Mouse (Mus musculus): ENCODE results near the gene Wdr53. TPM values are rescaled to one million over a fixed set of nuclear protein-coding genes. Genes with fewer than 3 reads are reported as not detected.

Wdr53 gene
- polyA plus RNA-seq, 2 experiments, result 13.7 to 17.8 TPM

DNA sequence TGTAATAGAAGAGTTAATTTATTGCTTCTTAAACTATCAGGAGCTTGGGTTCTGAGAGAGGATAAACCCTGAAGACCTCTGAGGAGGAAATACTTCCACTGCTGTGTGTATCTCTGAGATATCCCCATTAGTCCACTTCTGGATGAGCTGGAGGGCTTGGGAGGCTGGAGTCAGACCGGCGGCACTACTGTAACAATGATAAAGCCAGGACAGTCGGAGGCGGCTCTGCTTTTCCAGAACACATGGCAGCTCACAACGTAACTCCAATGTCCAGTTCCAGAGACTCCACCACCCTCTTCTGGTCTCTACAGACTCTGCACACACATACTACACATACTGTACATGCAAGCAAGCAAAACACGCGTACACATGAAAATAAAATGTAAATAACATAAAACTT is 56.9 kb downstream of the Wdr53 start:
- Histone ChIP-seq H3K27me3 (ENCODE audit: control insufficient read depth, insufficient read depth, low read length) (no peaks in the 10 kb centered on the region), H3K4me1 (ENCODE audit: control insufficient read depth, insufficient read depth, low read length) (no peaks in the 10 kb centered on the region), H3K9ac (ENCODE audit: low read depth, low read length, severe bottlenecking) (no peak overlapping the region), H3K4me2 (replicated peaks; ENCODE audit: low read depth, low read length, severe bottlenecking) (no peak overlapping the region), H3K36me3 (ENCODE audit: control insufficient read depth, insufficient read depth, low read length) (peaks cover 22% of the 10 kb centered on the region), H3K4me3 (replicated peaks; ENCODE audit: low read length) (no peak overlapping the region), H3K27ac (replicated peaks; ENCODE audit: low read depth, low read length) (no peak overlapping the region), H3K9me3 (ENCODE audit: control insufficient read depth, low read length) (no peaks in the 10 kb centered on the region)
- TF ChIP-seq POLR2A (IDR thresholded peaks at IDR 0.05; ENCODE audit: borderline replicate concordance, extremely low read depth, insufficient read depth, insufficient read length), result no peak
- DNase-seq (ENCODE audit: low spot score) (no peak), ATAC-seq (ENCODE audit: low FRiP score, low read depth) (no peak)
- WGBS, result 93% methylated on average over 7 of the region's 7 CpGs

MicroRNAs encoded within 50 kb of the gene (microRNA counts, 519-probe panel; counts per million panel counts)
- 2,028 counts per million, percentile 27 among the panel's probes with 10 or more counts for microRNA mmu-miR-1946a

Small RNA genes within 50 kb of the gene (microRNA-seq; reads per million reads assigned to microRNA genes)
- gene Mir1946a, result not detected

Other genes starting within 250 kb of the Wdr53 start
- gene Senp5, start 243.9 kb upstream of the Wdr53 start, polyA plus RNA-seq (2012; rRNA removed), result 17.2 and 18.6 TPM in 2 replicates
- gene Senp5, start 243.9 kb upstream of the Wdr53 start, polyA plus RNA-seq (2014; fragmentation: Nextera tagmentation; extraction: Ambion mirVana), result 8.9 and 9.9 TPM in 2 replicates
- 26.5 and 28.4 TPM in 2 replicates for gene Pak2, start 167.9 kb upstream of the Wdr53 start, polyA plus RNA-seq (2012; rRNA removed)
- 35.8 and 36.1 TPM in 2 replicates for gene Pak2, start 167.9 kb upstream of the Wdr53 start, polyA plus RNA-seq (2014; fragmentation: Nextera tagmentation; extraction: Ambion mirVana)
- 71.1 and 74.9 TPM in 2 replicates for gene Pigx, start 147.5 kb upstream of the Wdr53 start, polyA plus RNA-seq (2012; rRNA removed)
- gene Pigx, start 147.5 kb upstream of the Wdr53 start, polyA plus RNA-seq (2014; fragmentation: Nextera tagmentation; extraction: Ambion mirVana), result 104 and 105 TPM in 2 replicates
- 11.5 and 15.6 TPM in 2 replicates for gene Cep19, start 147.4 kb upstream of the Wdr53 start, polyA plus RNA-seq (2012; rRNA removed)
- gene Cep19, start 147.4 kb upstream of the Wdr53 start, polyA plus RNA-seq (2014; fragmentation: Nextera tagmentation; extraction: Ambion mirVana), result 28.4 and 32.2 TPM in 2 replicates
- gene Nrros, start 81.6 kb upstream of the Wdr53 start, polyA plus RNA-seq (2012; rRNA removed), result 14.2 and 18.2 TPM in 2 replicates
- gene Nrros, start 81.6 kb upstream of the Wdr53 start, polyA plus RNA-seq (2014; fragmentation: Nextera tagmentation; extraction: Ambion mirVana), result 20.1 and 20.2 TPM in 2 replicates
- 0.08 TPM in 1 of 2 replicates, not detected in the other for gene Bex6, start 67.4 kb upstream of the Wdr53 start, polyA plus RNA-seq (2012; rRNA removed)
- 0.19 TPM in 1 of 2 replicates, not detected in the other for gene Bex6, start 67.4 kb upstream of the Wdr53 start, polyA plus RNA-seq (2014; fragmentation: Nextera tagmentation; extraction: Ambion mirVana)
- 11.7 and 13.3 TPM in 2 replicates for gene Fbxo45, start 69 bp upstream of the Wdr53 start, polyA plus RNA-seq (2012; rRNA removed)
- gene Fbxo45, start 69 bp upstream of the Wdr53 start, polyA plus RNA-seq (2014; fragmentation: Nextera tagmentation; extraction: Ambion mirVana), result 14.0 and 20.3 TPM in 2 replicates
- not detected in 2 replicates for gene Smco1, start 24.2 kb downstream of the Wdr53 start, polyA plus RNA-seq (2012; rRNA removed)
- gene Smco1, start 24.2 kb downstream of the Wdr53 start, polyA plus RNA-seq (2014; fragmentation: Nextera tagmentation; extraction: Ambion mirVana), result not detected in 2 replicates
- gene Rnf168, start 30.2 kb downstream of the Wdr53 start, polyA plus RNA-seq (2012; rRNA removed), result 14.1 and 14.8 TPM in 2 replicates
- gene Rnf168, start 30.2 kb downstream of the Wdr53 start, polyA plus RNA-seq (2014; fragmentation: Nextera tagmentation; extraction: Ambion mirVana), result 28.5 and 31.8 TPM in 2 replicates
- 23.7 and 24.6 TPM in 2 replicates for gene Ubxn7, start 85.0 kb downstream of the Wdr53 start, polyA plus RNA-seq (2012; rRNA removed)
- gene Ubxn7, start 85.0 kb downstream of the Wdr53 start, polyA plus RNA-seq (2014; fragmentation: Nextera tagmentation; extraction: Ambion mirVana), result 18.6 and 23.5 TPM in 2 replicates
- 0.10 and 0.24 TPM in 2 replicates for gene Tm4sf19, start 153.3 kb downstream of the Wdr53 start, polyA plus RNA-seq (2012; rRNA removed)
- 0.15 TPM in 1 of 2 replicates, not detected in the other for gene Tm4sf19, start 153.3 kb downstream of the Wdr53 start, polyA plus RNA-seq (2014; fragmentation: Nextera tagmentation; extraction: Ambion mirVana)
- 15.3 and 16.9 TPM in 2 replicates for gene Tctex1d2, start 172.5 kb downstream of the Wdr53 start, polyA plus RNA-seq (2012; rRNA removed)
- 25.6 and 25.9 TPM in 2 replicates for gene Tctex1d2, start 172.5 kb downstream of the Wdr53 start, polyA plus RNA-seq (2014; fragmentation: Nextera tagmentation; extraction: Ambion mirVana)
- gene Pcyt1a, start 183.7 kb downstream of the Wdr53 start, polyA plus RNA-seq (2012; rRNA removed), result 22.0 and 23.4 TPM in 2 replicates
- gene Pcyt1a, start 183.7 kb downstream of the Wdr53 start, polyA plus RNA-seq (2014; fragmentation: Nextera tagmentation; extraction: Ambion mirVana), result 45.9 and 47.8 TPM in 2 replicates
- 0.08 and 0.10 TPM in 2 replicates for gene Slc51a, start 240.7 kb downstream of the Wdr53 start, polyA plus RNA-seq (2012; rRNA removed)
- 0.22 and 0.30 TPM in 2 replicates for gene Slc51a, start 240.7 kb downstream of the Wdr53 start, polyA plus RNA-seq (2014; fragmentation: Nextera tagmentation; extraction: Ambion mirVana)
- not detected in 2 replicates for gene Zdhhc19, start 249.0 kb downstream of the Wdr53 start, polyA plus RNA-seq (2012; rRNA removed)
- gene Zdhhc19, start 249.0 kb downstream of the Wdr53 start, polyA plus RNA-seq (2014; fragmentation: Nextera tagmentation; extraction: Ambion mirVana), result not detected in 2 replicates

Measured in limb, embryonic 14.5 days (tissue).